Mouse (Mus musculus): Measurements from ENCODE around the gene Polh. TPM values are rescaled to one million over a fixed set of nuclear protein-coding genes. Genes with fewer than 3 reads are reported as not detected.

Polh gene
- polyA plus RNA-seq (2012), result 0.82 and 1.4 TPM in 2 replicates

GRCm38 (mm10) chr17:46202421-46203071, at the start of gene Polh, which contains the start of gene Xpo5:
TSS of gene Polh (minus strand) at chr17:46202645.
TSS of gene Xpo5 (plus strand) at chr17:46202782.

GRCm38 (mm10) chr17:46247512-46248188, 45.2 kb upstream of the Polh start, which contains the start of the genes Polr1c and Yipf3:
TSS of gene Polr1c (minus strand) at chr17:46248054.
TSS of gene Yipf3 (plus strand) at chr17:46248080.

GRCm38 (mm10) chr17:46160686-46161085, 41.8 kb downstream of the Polh start, which contains the start of gene Gtpbp2:
TSS of gene Gtpbp2 (plus strand) at chr17:46161032.

GRCm38 (mm10) chr17:46152847-46153782, 49.3 kb downstream of the Polh start, which contains the start of gene Mad2l1bp:
TSS of gene Mad2l1bp (minus strand) at chr17:46153553.

GRCm38 (mm10) chr17:46143578-46144423, 58.6 kb downstream of the Polh start, which contains the start of gene Rsph9:
TSS of gene Rsph9 (minus strand) at chr17:46144216.

Other genes with a start within 250 kb of the Polh start
- gene Vegfa, start 170.3 kb downstream of the Polh start, polyA plus RNA-seq (2012), result 106 and 146 TPM in 2 replicates
- 90.0 and 93.5 TPM in 2 replicates for gene Mrps18a, start 91.7 kb downstream of the Polh start, polyA plus RNA-seq (2012)
- gene Rsph9, start 58.4 kb downstream of the Polh start, polyA plus RNA-seq (2012), result 0.23 and 0.36 TPM in 2 replicates
- gene Mad2l1bp, start 49.1 kb downstream of the Polh start, polyA plus RNA-seq (2012), result 11.5 and 11.8 TPM in 2 replicates
- gene Gtpbp2, start 41.6 kb downstream of the Polh start, polyA plus RNA-seq (2012), result 112 and 139 TPM in 2 replicates
- 16.9 and 17.7 TPM in 2 replicates for gene Xpo5, start 137 bp upstream of the Polh start, polyA plus RNA-seq (2012)
- gene Polr1c, start 45.4 kb upstream of the Polh start, polyA plus RNA-seq (2012), result 21.2 and 31.5 TPM in 2 replicates
- 168 and 176 TPM in 2 replicates for gene Yipf3, start 45.4 kb upstream of the Polh start, polyA plus RNA-seq (2012)
- 2.4 and 4.3 TPM in 2 replicates for gene Lrrc73, start 50.9 kb upstream of the Polh start, polyA plus RNA-seq (2012)
- gene Tjap1, start 80.4 kb upstream of the Polh start, polyA plus RNA-seq (2012), result 80.2 and 88.3 TPM in 2 replicates
- gene Dlk2, start 94.8 kb upstream of the Polh start, polyA plus RNA-seq (2012), result 0.73 and 0.76 TPM in 2 replicates
- gene Abcc10, start 125.7 kb upstream of the Polh start, polyA plus RNA-seq (2012), result 6.9 and 8.7 TPM in 2 replicates
- 1.9 and 4.1 TPM in 2 replicates for gene Zfp318, start 181.1 kb upstream of the Polh start, polyA plus RNA-seq (2012)
- not detected in 2 replicates for gene Crip3, start 226.3 kb upstream of the Polh start, polyA plus RNA-seq (2012)
- not detected in 2 replicates for gene Slc22a7, start 235.8 kb upstream of the Polh start, polyA plus RNA-seq (2012)

Data from megakaryocyte-erythroid progenitor cell, adult 5 weeks (primary cell).